Mouse (Mus musculus): ENCODE measurements around the gene Neo1.

- TF ChIP-seq EP300 (optimal IDR thresholded peaks at IDR 0.05) (no peak), CTCF (IDR thresholded peaks at IDR 0.05; ENCODE audit: low read depth) (no peak)
Observed at GRCm38 (mm10) chr9:59062409-59062808, 26.2 kb upstream of the Neo1 start.

Data from stomach, postnatal 0 days (tissue).